Mouse (Mus musculus) forebrain, embryonic 15.5 days (tissue): ENCODE measurements around the gene Rab42. TPM values are rescaled to one million over a fixed set of nuclear protein-coding genes. Genes with fewer than 3 reads are reported as not detected.
"Not testable (repeated sequence)": the region's sequence is repeated elsewhere in the genome, so short reads cannot be mapped to it uniquely, and the experiment has no call there.

Experiments
- ATAC-seq: fragments of 200-750 bp; cut with Nextera tagmentation; replicated peaks from 2 replicates; pipeline ENCODE4 v1.8.0; 2017; ENCODE audit warnings: mild to moderate bottlenecking, moderate TSS enrichment, moderate library complexity
- H3K27ac ChIP-seq: fragments of 300-500 bp; sonication (generic); replicated peaks from 2 replicates; pipeline ENCODE4 v1.5.1; 2015; ENCODE audit warnings: mild to moderate bottlenecking, inconsistent platforms
- H3K27me3 ChIP-seq: fragments of 300-500 bp; sonication (generic); 2 replicates; pipeline ENCODE4 v1.6.1; 2015; ENCODE audit warnings: inconsistent platforms
- H3K36me3 ChIP-seq: fragments of 300-500 bp; sonication (generic); 2 replicates; pipeline ENCODE4 v1.6.1; 2015; ENCODE audit warnings: mild to moderate bottlenecking, inconsistent platforms
- H3K4me1 ChIP-seq: fragments of 300-500 bp; sonication (generic); 2 replicates; pipeline ENCODE4 v1.6.1; 2015; ENCODE audit warnings: inconsistent platforms
- H3K4me2 ChIP-seq: fragments of 300-500 bp; sonication (generic); replicated peaks from 2 replicates; pipeline ENCODE4 v1.6.1; 2015; ENCODE audit warnings: mild to moderate bottlenecking, inconsistent platforms
- H3K4me3 ChIP-seq: fragments of 300-500 bp; sonication (generic); 2 replicates; pipeline ENCODE4 v1.5.1; 2015; ENCODE audit warnings: mild to moderate bottlenecking, inconsistent platforms
- H3K9ac ChIP-seq: fragments of 300-500 bp; sonication (generic); replicated peaks from 2 replicates; pipeline ENCODE4 v1.6.1; 2015; ENCODE audit warnings: mild to moderate bottlenecking, inconsistent platforms
- H3K9me3 ChIP-seq: fragments of 300-500 bp; sonication (generic); 2 replicates; pipeline ENCODE4 v1.6.1; 2016; ENCODE audit warnings: inconsistent platforms
- WGBS: fragments of 180-500 bp; shearing (Covaris S2); methylation state at CpG from one replicate; pipeline ENCODE4 v1.1.7; 2015; ENCODE audit warnings: mixed read lengths; 5-methylcytosine and 5-hydroxymethylcytosine counted together
- polyA plus RNA-seq: library from polyadenylated mRNA; unstranded; fragments of >200 nt; fragmentation: Nextera tagmentation; extraction: Ambion mirVana; gene quantifications from 2 replicates; pipeline ENCODE4 v1.2.1, GENCODE M21; 2015

Gene Rab42
- polyA plus RNA-seq, 1 experiment from 2014 or later, result 1.0 TPM

GRCm38 (mm10) chr4:132309849-132310472 lies 6.8 kb upstream of the Rab42 start:
- H3K27me3 ChIP-seq, result no peaks in the 10 kb centered on the region
- no peak for ATAC-seq
- peak overlapping the region; percentile 74 for H3K4me2 ChIP-seq
- peak overlapping the region; percentile 96 for H3K9ac ChIP-seq
- WGBS, result 27% methylated on average over 10 of the region's 10 CpGs
- peak overlapping the region; percentile 93; the same call in 1 of the 2 replicates for H3K27ac ChIP-seq
- H3K36me3 ChIP-seq, result peaks cover 46% of the 10 kb centered on the region
- H3K9me3 ChIP-seq, result no peaks in the 10 kb centered on the region
- peaks cover 10% of the 10 kb centered on the region for H3K4me1 ChIP-seq
- peak overlapping the region; percentile 85 for H3K4me3 ChIP-seq

GRCm38 (mm10) chr4:132309140-132309848 lies 6.1 kb upstream of the Rab42 start:
- Histone ChIP-seq H3K27me3 (no peaks in the 10 kb centered on the region), H3K36me3 (peaks cover 42% of the 10 kb centered on the region), H3K4me3 (peak overlapping the region; percentile 85), H3K9me3 (no peaks in the 10 kb centered on the region), H3K4me2 (peak overlapping the region; percentile 74), H3K27ac (peak overlapping the region; percentile 93), H3K9ac (peak overlapping the region; percentile 96), H3K4me1 (peaks cover 10% of the 10 kb centered on the region)
- WGBS, result 2% methylated on average over 15 of the region's 15 CpGs
- no peak for ATAC-seq

GRCm38 (mm10) chr4:132308437-132309139 lies 5.4 kb upstream of the Rab42 start:
- Histone ChIP-seq H3K27ac (peak overlapping the region; percentile 93), H3K4me3 (peak overlapping the region; percentile 85), H3K9ac (peak overlapping the region; percentile 96), H3K9me3 (no peaks in the 10 kb centered on the region), H3K4me2 (peak overlapping the region; percentile 74), H3K27me3 (no peaks in the 10 kb centered on the region), H3K36me3 (peaks cover 36% of the 10 kb centered on the region), H3K4me1 (peaks cover 10% of the 10 kb centered on the region)
- peak; percentile 96 for ATAC-seq
- 1% methylated on average over 41 of the region's 41 CpGs for WGBS

- Histone ChIP-seq H3K27me3 (no peaks in the 10 kb centered on the region), H3K9ac (no peak overlapping the region), H3K4me2 (no peak overlapping the region), H3K4me1 (peaks cover 13% of the 10 kb centered on the region), H3K27ac (no peak overlapping the region), H3K36me3 (peaks cover 11% of the 10 kb centered on the region), H3K4me3 (no peak overlapping the region), H3K9me3 (no peaks in the 10 kb centered on the region)
- no peak for ATAC-seq
- WGBS, result 69% methylated on average over 6 of the region's 6 CpGs
Measured at GRCm38 (mm10) chr4:132306004-132306403, 2.8 kb upstream of the Rab42 start.

GRCm38 (mm10) chr4:132305276-132305675 lies 2.1 kb upstream of the Rab42 start:
- Histone ChIP-seq H3K4me1 (peaks cover 9% of the 10 kb centered on the region), H3K4me2 (no peak overlapping the region), H3K36me3 (peaks cover 3% of the 10 kb centered on the region; the same call in 1 of the 2 replicates), H3K9me3 (no peaks in the 10 kb centered on the region), H3K27me3 (no peaks in the 10 kb centered on the region), H3K4me3 (no peak overlapping the region), H3K9ac (no peak overlapping the region), H3K27ac (no peak overlapping the region)
- ATAC-seq, result no peak
- 83% methylated on average over 8 of the region's 8 CpGs for WGBS

- not testable (repeated sequence) for ATAC-seq
- H3K4me3 ChIP-seq, result peak overlapping the region; percentile 41
Measured at GRCm38 (mm10) chr4:132303484-132303883, 299 bp upstream of the Rab42 start.

GRCm38 (mm10) chr4:132301965-132302938 lies 933 bp downstream of the Rab42 start:
- Histone ChIP-seq H3K36me3 (no peaks in the 10 kb centered on the region), H3K27ac (no peak overlapping the region), H3K4me3 (peak overlapping the region; percentile 41), H3K27me3 (no peaks in the 10 kb centered on the region), H3K4me1 (0 out of 2 replicates have a peak, but pooled peaks cover 3% of the 10 kb centered on the region), H3K9ac (peak overlapping the region; percentile 22; the same call in 1 of the 2 replicates), H3K9me3 (no peaks in the 10 kb centered on the region), H3K4me2 (peak overlapping the region; percentile 49)
- ATAC-seq, result no peak
- 69% methylated on average over 16 of the region's 16 CpGs for WGBS

More at GRCm38 (mm10) chr4:132303484-132303883, 299 bp upstream of the Rab42 start:
- Histone ChIP-seq H3K9ac (peak overlapping the region; percentile 22; the same call in 1 of the 2 replicates), H3K4me2 (peak overlapping the region; percentile 49)
- not testable (repeated sequence) for H3K27ac ChIP-seq, H3K27me3 ChIP-seq, H3K9me3 ChIP-seq, H3K36me3 ChIP-seq, H3K4me1 ChIP-seq
- WGBS, result 39% methylated on average over 6 of the region's 6 CpGs

GRCm38 (mm10) chr4:132301486-132301885 lies 1.7 kb downstream of the Rab42 start:
- no peaks in the 10 kb centered on the region for H3K9me3 ChIP-seq
- H3K4me1 ChIP-seq, result 0 out of 2 replicates have a peak, but pooled peaks cover 3% of the 10 kb centered on the region

GRCm38 (mm10) chr4:132299849-132300248 lies 3.3 kb downstream of the Rab42 start:
- no peaks in the 10 kb centered on the region for H3K9me3 ChIP-seq
- H3K4me2 ChIP-seq, result no peak overlapping the region
- 82% methylated on average over 1 of the region's 1 CpGs for WGBS
- no peak overlapping the region for H3K4me3 ChIP-seq
- no peak overlapping the region for H3K27ac ChIP-seq
- no peaks in the 10 kb centered on the region for H3K27me3 ChIP-seq
- no peak overlapping the region for H3K9ac ChIP-seq
- no peak for ATAC-seq
- H3K36me3 ChIP-seq, result no peaks in the 10 kb centered on the region
- 0 out of 2 replicates have a peak, but pooled peaks cover 3% of the 10 kb centered on the region for H3K4me1 ChIP-seq

More at GRCm38 (mm10) chr4:132301486-132301885, 1.7 kb downstream of the Rab42 start:
- no peak for ATAC-seq
- no peak overlapping the region for H3K4me2 ChIP-seq
- WGBS, result 79% methylated on average over 6 of the region's 6 CpGs
- H3K4me3 ChIP-seq, result no peak overlapping the region
- no peak overlapping the region for H3K9ac ChIP-seq
- no peaks in the 10 kb centered on the region for H3K27me3 ChIP-seq
- H3K36me3 ChIP-seq, result no peaks in the 10 kb centered on the region
- H3K27ac ChIP-seq, result no peak overlapping the region

GRCm38 (mm10) chr4:132295696-132296390 lies 7.3 kb downstream of the Rab42 start:
- Histone ChIP-seq H3K4me2 (no peak overlapping the region), H3K27me3 (no peaks in the 10 kb centered on the region), H3K9ac (no peak overlapping the region), H3K4me3 (no peak overlapping the region), H3K27ac (no peak overlapping the region), H3K36me3 (peaks cover 21% of the 10 kb centered on the region), H3K9me3 (no peaks in the 10 kb centered on the region), H3K4me1 (no peaks in the 10 kb centered on the region)
- 40% methylated on average over 8 of the region's 8 CpGs for WGBS
- no peak for ATAC-seq
